Mouse (Mus musculus) limb, embryonic 15.5 days (tissue): ENCODE results near the gene Zbtb20. TPM values are rescaled to one million over a fixed set of nuclear protein-coding genes. Genes with fewer than 3 reads are reported as not detected.

Experiments used
- ATAC-seq: fragments of 200-750 bp; cut with Nextera tagmentation; 2 replicates; pipeline ENCODE4 v1.8.0; 2017; ENCODE audit warnings: low read depth, moderate TSS enrichment; ENCODE audit not compliant: insufficient number of reproducible peaks, low FRiP score, low TSS enrichment
- H3K27ac ChIP-seq: fragments of 300-500 bp; sonication (generic); 2 replicates; pipeline ENCODE4 v1.5.1; 2015; ENCODE audit warnings: moderate library complexity, mild to moderate bottlenecking, inconsistent platforms
- H3K27me3 ChIP-seq: fragments of 300-500 bp; sonication (generic); 2 replicates; pipeline ENCODE4 v1.6.1; 2015; ENCODE audit warnings: inconsistent platforms
- H3K36me3 ChIP-seq: fragments of 300-500 bp; sonication (generic); 2 replicates; pipeline ENCODE4 v1.6.1; 2015; ENCODE audit warnings: inconsistent platforms
- H3K4me1 ChIP-seq: fragments of 300-500 bp; sonication (generic); 2 replicates; pipeline ENCODE4 v1.6.1; 2015; ENCODE audit warnings: inconsistent platforms
- H3K4me2 ChIP-seq: fragments of 300-500 bp; sonication (generic); 2 replicates; pipeline ENCODE4 v1.6.1; 2015; ENCODE audit warnings: mild to moderate bottlenecking, inconsistent platforms
- H3K4me3 ChIP-seq: fragments of 300-500 bp; sonication (generic); 2 replicates; pipeline ENCODE4 v1.5.1; 2015; ENCODE audit warnings: mild to moderate bottlenecking, inconsistent platforms
- H3K9ac ChIP-seq: fragments of 300-500 bp; sonication (generic); 2 replicates; pipeline ENCODE4 v1.6.1; 2015; ENCODE audit warnings: inconsistent platforms
- H3K9me3 ChIP-seq: fragments of 300-500 bp; sonication (generic); 2 replicates; pipeline ENCODE4 v1.6.1; 2016; ENCODE audit warnings: inconsistent platforms
- WGBS: fragments of 180-500 bp; shearing (Covaris S2); methylation state at CpG from one replicate; pipeline ENCODE4 v1.1.7; 2015; 5-methylcytosine and 5-hydroxymethylcytosine counted together
- polyA plus RNA-seq: library from polyadenylated mRNA; unstranded; fragments of >200 nt; fragmentation: Nextera tagmentation; extraction: Ambion mirVana; gene quantifications from 2 replicates; pipeline ENCODE4 v1.2.1, GENCODE M21; 2015

Zbtb20 gene
- 21.9 and 22.4 TPM in 2 replicates for polyA plus RNA-seq

DNA sequence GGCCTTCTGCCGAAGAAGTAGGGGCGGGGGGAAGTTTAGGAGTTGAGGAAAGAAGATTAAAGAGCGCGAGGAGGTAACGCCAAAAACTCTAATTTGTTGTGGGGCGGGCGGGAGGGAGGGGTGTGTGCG is at the start of gene Zbtb20:
Zbtb20 (plus strand) TSS at position 30 of the 129 bp plus-strand sequence.
- Histone ChIP-seq H3K9me3 (no peaks in the 10 kb centered on the region), H3K4me3 (peak within 1 kb of the TSS; percentile 66), H3K4me2 (peak within 1 kb of the TSS; percentile 52), H3K27me3 (no peaks in the 10 kb centered on the region), H3K36me3 (no peaks in the 10 kb centered on the region), H3K27ac (peak within 1 kb of the TSS; percentile 99), H3K4me1 (0 out of 2 replicates have a peak, but pooled peaks cover 3% of the 10 kb centered on the region), H3K9ac (peak within 1 kb of the TSS; percentile 64)
- WGBS, result 0% methylated on average over 8 of the region's 8 CpGs
- no peak for ATAC-seq

DNA sequence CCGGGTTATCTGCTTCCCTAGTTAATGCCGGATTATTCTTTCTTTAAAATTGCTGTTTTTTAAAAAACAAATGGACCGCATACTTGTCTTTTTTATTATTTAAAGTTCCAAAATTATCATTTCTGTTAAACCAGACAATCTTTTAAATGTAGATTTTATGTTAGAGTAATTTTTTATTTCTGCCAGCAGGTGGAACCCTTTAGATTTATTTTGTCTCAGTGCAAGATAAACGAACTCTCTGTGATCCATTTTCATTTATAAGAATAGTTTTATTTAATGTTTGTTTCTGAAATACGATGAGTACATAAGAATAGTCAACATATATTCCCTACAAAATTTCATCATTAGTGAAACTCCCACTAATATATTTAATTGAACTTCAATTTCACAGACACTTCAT is 39.7 kb upstream of the Zbtb20 start:
- 62% methylated on average over 5 of the region's 5 CpGs for WGBS
- no peak overlapping the region for H3K4me3 ChIP-seq
- no peak for ATAC-seq

GRCm38 (mm10) chr16:42836404-42837120 is 39.1 kb upstream of the Zbtb20 start:
- Histone ChIP-seq H3K9ac (no peak overlapping the region), H3K4me2 (no peak overlapping the region), H3K27me3 (no peaks in the 10 kb centered on the region), H3K27ac (no peak overlapping the region), H3K36me3 (no peaks in the 10 kb centered on the region), H3K4me1 (no peaks in the 10 kb centered on the region), H3K9me3 (no peaks in the 10 kb centered on the region), H3K4me3 (no peak overlapping the region)
- 68% methylated on average over 2 of the region's 2 CpGs for WGBS
- no peak for ATAC-seq

More for the DNA sequence above, 39.7 kb upstream of the Zbtb20 start:
- no peaks in the 10 kb centered on the region for H3K9me3 ChIP-seq
- no peaks in the 10 kb centered on the region for H3K36me3 ChIP-seq
- no peaks in the 10 kb centered on the region for H3K4me1 ChIP-seq
- H3K4me2 ChIP-seq, result no peak overlapping the region
- H3K9ac ChIP-seq, result no peak overlapping the region
- H3K27me3 ChIP-seq, result no peaks in the 10 kb centered on the region
- no peak overlapping the region for H3K27ac ChIP-seq

DNA sequence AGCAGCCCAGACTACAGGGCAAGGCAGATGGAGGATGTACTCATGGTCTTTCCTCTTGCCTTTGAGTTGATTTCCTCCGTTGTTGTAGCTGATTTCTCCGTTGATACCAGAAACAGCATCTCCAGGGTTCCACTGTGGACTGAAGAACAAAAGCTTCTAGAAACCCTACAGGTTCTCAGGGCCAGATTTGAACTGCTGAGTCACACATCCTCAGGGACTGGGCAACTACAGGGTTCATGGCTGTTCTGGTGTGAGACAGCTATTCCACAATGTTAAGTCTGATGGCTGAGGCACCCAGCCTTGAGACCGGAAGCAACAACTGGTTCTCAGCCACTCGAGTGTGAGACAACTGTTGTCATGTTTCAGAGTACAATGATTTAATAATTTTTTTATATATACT is 37.5 kb upstream of the Zbtb20 start:
- Histone ChIP-seq H3K9me3 (no peaks in the 10 kb centered on the region), H3K36me3 (no peaks in the 10 kb centered on the region), H3K27me3 (no peaks in the 10 kb centered on the region), H3K4me3 (no peak overlapping the region), H3K4me2 (no peak overlapping the region), H3K4me1 (no peaks in the 10 kb centered on the region), H3K9ac (no peak overlapping the region), H3K27ac (no peak overlapping the region)
- ATAC-seq, result no peak
- WGBS, result 85% methylated on average over 4 of the region's 4 CpGs

- Histone ChIP-seq H3K27me3 (no peaks in the 10 kb centered on the region), H3K4me2 (no peak overlapping the region), H3K9ac (no peak overlapping the region), H3K4me3 (no peak overlapping the region), H3K27ac (no peak overlapping the region), H3K4me1 (no peaks in the 10 kb centered on the region), H3K9me3 (no peaks in the 10 kb centered on the region), H3K36me3 (no peaks in the 10 kb centered on the region)
- no peak for ATAC-seq
- WGBS, result 65% methylated on average over 3 of the region's 3 CpGs
Observed at GRCm38 (mm10) chr16:42857564-42858183, 18.0 kb upstream of the Zbtb20 start.

DNA sequence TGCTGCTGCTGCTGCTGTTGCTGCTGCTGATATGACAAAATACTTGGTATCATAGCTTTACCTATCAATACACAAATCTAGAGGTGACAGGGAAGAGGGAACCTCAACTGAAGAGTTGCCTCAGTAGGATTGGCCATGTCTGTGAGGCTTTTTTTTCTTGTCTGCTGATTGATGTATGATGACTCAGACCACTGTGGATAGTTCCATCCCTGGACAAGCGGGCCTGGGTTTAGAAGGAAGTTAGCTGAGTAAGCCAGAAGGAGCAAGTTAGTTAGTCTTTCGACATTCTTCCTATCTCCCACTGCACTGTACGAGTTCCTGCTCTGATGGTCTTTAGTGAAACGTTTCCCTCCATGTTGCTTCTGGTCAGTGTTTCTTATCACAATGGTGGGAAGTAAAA is 16.4 kb upstream of the Zbtb20 start:
- Histone ChIP-seq H3K4me1 (no peaks in the 10 kb centered on the region), H3K4me3 (no peak overlapping the region), H3K27ac (no peak overlapping the region), H3K4me2 (no peak overlapping the region), H3K9ac (no peak overlapping the region), H3K36me3 (no peaks in the 10 kb centered on the region), H3K27me3 (no peaks in the 10 kb centered on the region), H3K9me3 (no peaks in the 10 kb centered on the region)
- no peak for ATAC-seq
- WGBS, result 79% methylated on average over 4 of the region's 4 CpGs

GRCm38 (mm10) chr16:42863231-42863630 is 12.4 kb upstream of the Zbtb20 start:
- Histone ChIP-seq H3K9ac (no peak overlapping the region), H3K36me3 (no peaks in the 10 kb centered on the region), H3K27me3 (no peaks in the 10 kb centered on the region), H3K4me3 (no peak overlapping the region), H3K4me2 (no peak overlapping the region), H3K9me3 (no peaks in the 10 kb centered on the region), H3K4me1 (no peaks in the 10 kb centered on the region), H3K27ac (peak overlapping the region; percentile 60; the same call in 1 of the 2 replicates)
- ATAC-seq, result no peak
- 41% methylated on average over 2 of the region's 2 CpGs for WGBS

GRCm38 (mm10) chr16:42866061-42866460 is 9.6 kb upstream of the Zbtb20 start:
- Histone ChIP-seq H3K4me1 (no peaks in the 10 kb centered on the region), H3K27me3 (no peaks in the 10 kb centered on the region), H3K9ac (no peak overlapping the region), H3K4me2 (no peak overlapping the region), H3K27ac (no peak overlapping the region), H3K4me3 (no peak overlapping the region), H3K9me3 (no peaks in the 10 kb centered on the region), H3K36me3 (no peaks in the 10 kb centered on the region)
- ATAC-seq, result no peak
- 69% methylated on average over 1 of the region's 1 CpGs for WGBS

DNA sequence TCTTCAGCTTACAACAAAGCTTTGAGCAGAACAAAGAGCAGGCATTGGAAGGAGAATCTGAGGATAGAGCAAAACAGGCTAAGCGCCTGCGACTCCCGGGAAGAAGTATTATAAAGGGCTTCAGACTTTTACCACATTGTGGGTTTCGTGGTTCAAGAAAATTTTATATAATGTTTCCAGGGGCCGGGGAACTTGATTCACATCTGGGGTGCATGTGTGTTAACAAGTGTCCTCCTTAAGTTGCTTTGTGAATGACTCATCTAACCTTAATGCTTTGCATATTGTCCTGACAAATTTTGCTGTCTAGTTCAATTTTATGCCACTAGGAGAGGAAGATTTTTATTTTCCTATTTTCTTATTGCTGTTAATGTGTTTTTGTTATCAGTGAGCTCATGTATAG is 3.6 kb upstream of the Zbtb20 start:
- Histone ChIP-seq H3K36me3 (no peaks in the 10 kb centered on the region), H3K4me2 (no peak overlapping the region), H3K4me1 (0 out of 2 replicates have a peak, but pooled peaks cover 3% of the 10 kb centered on the region), H3K9ac (no peak overlapping the region), H3K27me3 (no peaks in the 10 kb centered on the region), H3K4me3 (no peak overlapping the region), H3K27ac (no peak overlapping the region), H3K9me3 (no peaks in the 10 kb centered on the region)
- WGBS, result 50% methylated on average over 5 of the region's 5 CpGs
- ATAC-seq, result no peak

- Histone ChIP-seq H3K27ac (0 out of 2 replicates have a peak overlapping the region, but pooled peaks have one; percentile 27), H3K36me3 (no peaks in the 10 kb centered on the region), H3K4me3 (no peak overlapping the region), H3K9me3 (no peaks in the 10 kb centered on the region), H3K4me1 (0 out of 2 replicates have a peak, but pooled peaks cover 3% of the 10 kb centered on the region), H3K4me2 (no peak overlapping the region), H3K9ac (no peak overlapping the region), H3K27me3 (no peaks in the 10 kb centered on the region)
- 49% methylated on average over 3 of the region's 3 CpGs for WGBS
- ATAC-seq, result no peak
Observed at GRCm38 (mm10) chr16:42873942-42874341, 1.7 kb upstream of the Zbtb20 start.

- WGBS, result 0% methylated on average over 5 of the region's 5 CpGs
- Histone ChIP-seq H3K27me3 (no peaks in the 10 kb centered on the region), H3K36me3 (no peaks in the 10 kb centered on the region), H3K4me3 (peak overlapping the region; percentile 59), H3K4me1 (0 out of 2 replicates have a peak, but pooled peaks cover 3% of the 10 kb centered on the region), H3K9ac (peak overlapping the region; percentile 27; the same call in 1 of the 2 replicates), H3K27ac (peak overlapping the region; percentile 97), H3K4me2 (peak overlapping the region; percentile 48), H3K9me3 (no peaks in the 10 kb centered on the region)
- ATAC-seq, result no peak
Observed at GRCm38 (mm10) chr16:42874456-42874855, 1.2 kb upstream of the Zbtb20 start.

DNA sequence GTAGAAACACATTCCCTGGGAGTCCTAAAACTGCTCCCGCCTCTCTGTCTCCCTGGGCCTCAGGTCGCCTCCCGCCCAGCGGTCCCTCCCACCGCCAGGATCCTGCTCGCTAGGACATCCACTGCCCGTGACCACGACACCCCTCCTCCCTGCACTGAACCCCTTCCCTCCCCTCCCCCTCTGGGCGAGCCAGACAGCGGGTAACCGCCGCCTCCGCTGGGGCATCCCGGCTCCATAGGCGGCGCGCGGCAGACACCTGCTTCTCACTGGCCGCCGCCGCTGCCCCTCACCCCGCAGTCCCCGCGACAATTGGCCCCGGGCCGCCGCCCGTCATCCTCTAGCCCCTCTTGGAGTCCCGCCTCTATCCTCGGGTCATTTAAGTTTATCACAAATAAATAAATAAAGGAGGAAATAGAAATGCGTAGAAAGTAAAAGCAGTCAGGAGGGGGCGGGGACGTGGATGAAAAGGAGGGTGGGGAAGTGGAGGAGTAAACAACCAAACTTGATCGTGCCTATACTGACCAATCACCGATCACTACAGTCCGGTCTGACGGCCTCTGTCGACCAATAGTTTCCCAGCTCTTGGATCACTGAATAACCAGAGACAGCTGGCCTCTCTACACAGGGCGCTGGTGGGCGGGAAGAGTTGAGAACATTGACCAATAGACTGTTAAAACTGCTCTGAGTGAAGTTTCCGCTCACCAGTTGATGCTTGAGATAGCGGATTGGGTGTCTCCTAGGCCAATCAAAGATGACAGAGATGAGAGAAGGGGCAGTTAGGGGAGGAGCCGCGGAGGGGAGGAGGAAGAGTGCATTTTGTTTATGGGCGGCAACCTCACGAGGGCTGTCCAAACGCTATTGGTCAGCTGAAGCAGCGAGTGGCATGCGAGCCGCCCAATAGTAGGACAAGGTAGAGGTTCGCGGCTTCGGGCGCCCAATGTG is 500 bp upstream of the Zbtb20 start:
- Histone ChIP-seq H3K36me3 (no peaks in the 10 kb centered on the region), H3K9me3 (no peaks in the 10 kb centered on the region), H3K27me3 (no peaks in the 10 kb centered on the region), H3K4me3 (peak overlapping the region; percentile 66), H3K4me2 (peak overlapping the region; percentile 48), H3K4me1 (0 out of 2 replicates have a peak, but pooled peaks cover 3% of the 10 kb centered on the region), H3K27ac (peak overlapping the region; percentile 99), H3K9ac (peak overlapping the region; percentile 27)
- peak; percentile 96 for ATAC-seq
- under 1% methylated on average over 53 of the region's 54 CpGs for WGBS
